Mouse (Mus musculus) Muller cell, postnatal 12 days (primary cell): ENCODE measurements around the gene Coro1c.

Source experiments
- DNase-seq: peaks from one replicate; pipeline ENCODE4 v3.0.0-alpha.2; 2015; ENCODE audit errors: inconsistent ontology term

Gene Coro1c

GRCm38 (mm10) chr5:113829566-113830291, 78.8 kb downstream of the Coro1c start:
- DNase-seq, result no peak

- DNase-seq, result no peak
Measured at GRCm38 (mm10) chr5:113828481-113828880, 80.1 kb downstream of the Coro1c start.

DNA sequence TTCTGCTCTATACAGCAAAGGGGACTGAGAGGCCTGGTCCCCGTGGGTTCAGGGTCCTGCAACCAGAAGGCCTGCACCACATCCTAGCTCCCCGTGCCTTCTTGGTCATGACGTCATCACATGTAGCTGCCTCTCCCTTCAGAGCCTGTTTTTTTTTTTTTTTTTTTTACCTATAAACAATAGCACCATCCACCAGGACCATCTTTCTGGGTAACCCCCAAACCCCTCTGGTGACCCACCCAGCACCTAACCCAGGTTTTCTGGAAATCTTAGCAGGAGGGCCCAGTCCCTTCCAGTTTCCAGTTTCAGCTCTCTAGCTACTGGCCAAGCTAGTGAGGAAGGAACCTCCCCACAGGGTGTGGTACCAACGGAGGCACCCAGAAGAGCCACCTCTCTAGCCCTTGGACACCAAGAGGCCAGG, 80.6 kb downstream of the Coro1c start:
- DNase-seq, result no peak

GRCm38 (mm10) chr5:113826619-113827018, 81.9 kb downstream of the Coro1c start:
- DNase-seq, result no peak

DNA sequence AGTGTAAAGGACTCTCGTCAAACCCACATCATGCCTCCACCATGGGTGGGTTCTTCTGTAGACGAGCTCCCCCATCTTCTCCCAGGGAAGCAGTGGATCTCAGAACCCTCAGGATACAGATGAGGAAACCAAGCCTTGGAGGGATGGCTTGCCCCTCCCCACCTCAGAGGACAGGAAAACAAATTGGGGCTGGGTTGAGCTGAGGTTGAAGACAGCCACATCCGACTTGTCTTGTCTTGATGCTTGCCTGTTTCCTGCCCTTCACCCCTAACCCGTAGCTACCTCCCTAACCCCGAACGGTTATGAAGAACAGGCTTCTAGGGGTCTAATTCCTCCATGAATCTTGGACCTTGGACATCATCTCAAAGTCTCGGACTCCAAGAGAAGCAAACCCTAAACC, 83.0 kb downstream of the Coro1c start:
- DNase-seq, result no peak

DNA sequence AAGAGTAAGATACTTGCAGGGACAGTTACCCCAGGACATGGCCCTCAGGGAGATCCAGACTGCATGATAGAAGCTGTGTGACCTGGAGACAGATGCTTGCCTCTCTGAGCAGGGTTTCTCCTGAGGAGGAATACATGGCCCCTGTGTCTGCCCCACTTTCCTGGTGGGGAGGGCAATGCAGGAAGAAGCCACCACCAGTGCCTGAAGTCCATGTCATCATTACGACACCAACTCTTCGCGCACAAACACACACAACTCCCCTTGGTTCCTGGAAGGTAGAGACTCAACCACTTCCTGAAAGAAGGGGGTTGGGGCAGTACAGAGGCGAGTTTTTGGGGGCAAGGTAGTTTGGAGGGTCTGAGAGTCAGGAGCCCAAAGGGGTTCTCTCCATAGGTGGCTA, 84.3 kb downstream of the Coro1c start:
- DNase-seq, result no peak

DNA sequence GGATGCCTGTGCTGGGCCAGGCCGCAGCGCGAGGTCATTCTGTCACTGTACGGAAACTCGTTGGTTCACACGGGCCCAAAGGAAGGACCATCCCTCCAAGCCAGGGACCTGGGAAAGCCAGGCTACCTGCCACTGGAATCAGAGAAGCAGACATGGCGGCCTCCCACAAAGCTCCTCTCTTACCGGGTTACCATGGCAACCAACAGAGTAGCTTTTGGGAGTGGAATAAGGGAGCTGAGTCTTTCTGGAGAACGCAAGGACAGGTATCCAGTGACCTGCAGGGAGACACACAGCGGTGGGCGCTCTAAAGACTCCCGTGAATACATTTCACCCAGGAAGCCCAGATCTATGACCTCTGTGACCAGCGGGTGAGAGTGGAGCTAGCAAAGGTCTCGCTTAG, 90.0 kb downstream of the Coro1c start:
- DNase-seq, result no peak

DNA sequence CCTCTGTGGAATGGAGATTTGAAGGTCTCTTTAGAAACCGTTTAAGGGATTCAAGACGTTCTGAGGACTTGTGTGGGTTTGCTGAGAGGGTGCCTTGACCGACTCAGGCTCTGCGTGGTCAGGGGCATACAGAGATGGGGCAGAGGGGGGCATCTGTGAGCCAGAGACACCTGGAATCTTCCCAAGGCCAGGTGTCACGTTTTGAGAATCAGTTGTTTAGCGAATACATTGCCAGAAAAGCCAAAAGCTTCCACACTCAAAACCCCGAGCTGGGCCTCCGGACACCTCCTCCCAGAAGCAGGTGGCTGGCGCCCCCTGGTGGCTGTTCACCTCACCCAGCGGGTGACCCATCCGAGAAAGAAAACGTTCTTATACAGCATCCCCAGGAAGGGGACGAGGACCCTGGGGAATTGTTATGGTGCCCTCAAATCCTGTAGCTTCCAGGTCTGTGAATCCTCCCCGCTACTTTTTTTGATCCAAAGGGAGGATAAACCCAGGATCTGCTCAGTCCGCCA, 92.9 kb downstream of the Coro1c start:
- DNase-seq, result peak; percentile 79

GRCm38 (mm10) chr5:113815041-113815389, 93.5 kb downstream of the Coro1c start:
- no peak for DNase-seq

DNA sequence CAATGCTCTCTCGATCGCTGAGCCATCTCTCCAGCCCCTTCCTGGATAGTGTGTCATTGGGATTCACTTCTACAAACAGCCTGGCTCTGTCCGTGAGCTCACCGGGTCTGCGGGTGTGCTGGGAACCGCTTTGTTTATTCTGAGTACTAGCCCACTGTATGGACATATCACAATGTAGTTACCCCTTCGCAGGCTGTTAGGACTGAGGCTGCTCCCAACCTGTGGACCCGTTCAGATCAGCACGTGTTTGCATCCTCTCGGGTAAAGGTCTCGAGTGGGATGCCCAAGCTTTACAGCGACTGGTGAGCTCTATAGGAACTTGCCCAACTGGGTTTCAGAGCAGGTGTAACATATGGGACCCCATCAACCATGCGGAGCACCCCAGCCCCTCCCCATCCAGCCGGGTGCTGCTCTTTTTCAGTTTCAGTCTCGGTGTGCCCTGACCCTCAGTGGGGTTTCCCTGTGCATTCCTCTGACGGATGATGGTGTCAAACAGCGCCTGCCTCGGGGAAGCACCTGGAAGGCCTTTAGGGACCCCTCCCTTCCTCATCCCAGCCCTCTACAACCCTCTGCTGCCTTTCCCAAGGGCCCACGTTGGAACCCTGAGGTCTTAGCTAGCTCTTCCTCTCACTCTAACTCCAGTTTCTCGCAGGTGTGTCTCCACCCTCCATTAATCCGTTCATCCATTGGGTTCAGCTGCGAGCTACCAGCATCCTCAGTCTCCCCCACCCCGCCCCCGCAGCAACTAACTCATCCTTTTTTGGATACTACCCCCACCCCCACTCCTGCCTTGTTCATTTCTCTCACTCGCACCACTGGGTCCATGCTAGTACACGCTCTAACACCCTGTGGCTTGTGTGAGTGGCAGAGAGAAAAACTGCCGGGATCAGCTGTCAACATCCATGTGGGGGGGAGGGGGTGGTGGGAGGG, 94.2 kb downstream of the Coro1c start:
- DNase-seq, result no peak

DNA sequence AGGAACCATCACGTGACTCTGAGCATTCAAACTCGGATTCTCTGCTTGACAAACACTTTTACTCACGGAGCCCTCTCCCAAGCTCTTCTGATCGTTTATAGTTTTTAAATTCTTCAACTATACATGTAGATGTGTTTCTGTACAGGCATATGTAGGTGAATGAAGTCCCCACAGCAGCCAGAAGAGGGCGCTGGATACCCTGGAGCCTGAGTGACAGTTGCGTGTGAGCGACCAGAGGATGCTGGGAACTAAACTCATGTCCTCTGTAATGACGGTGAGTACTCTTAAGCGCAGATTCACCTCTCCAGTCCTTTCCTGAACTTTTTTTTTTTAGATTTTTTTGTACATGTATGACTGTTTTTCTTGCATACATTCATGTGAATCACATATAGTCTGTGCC, 95.0 kb downstream of the Coro1c start:
- DNase-seq, result no peak

DNA sequence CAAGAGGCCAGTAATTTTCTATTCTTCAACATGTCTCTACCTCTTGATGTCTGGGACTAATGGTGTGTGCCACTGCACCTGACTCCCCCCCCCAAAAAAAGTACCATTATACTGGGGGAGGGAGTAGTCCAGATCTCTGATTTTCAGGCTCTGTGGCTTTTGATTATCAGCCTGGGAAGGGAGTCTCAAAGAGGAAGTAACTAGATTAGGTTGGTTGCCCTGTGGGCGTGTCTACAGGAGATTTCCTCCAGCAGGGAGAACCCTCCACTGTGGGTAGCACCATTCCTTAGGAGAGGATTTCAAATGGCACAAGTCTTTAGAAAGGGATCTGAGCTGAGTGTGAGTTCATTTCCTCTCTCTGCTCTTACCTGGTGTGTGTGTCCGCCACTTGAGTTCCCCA, 95.9 kb downstream of the Coro1c start:
- no peak for DNase-seq

DNA sequence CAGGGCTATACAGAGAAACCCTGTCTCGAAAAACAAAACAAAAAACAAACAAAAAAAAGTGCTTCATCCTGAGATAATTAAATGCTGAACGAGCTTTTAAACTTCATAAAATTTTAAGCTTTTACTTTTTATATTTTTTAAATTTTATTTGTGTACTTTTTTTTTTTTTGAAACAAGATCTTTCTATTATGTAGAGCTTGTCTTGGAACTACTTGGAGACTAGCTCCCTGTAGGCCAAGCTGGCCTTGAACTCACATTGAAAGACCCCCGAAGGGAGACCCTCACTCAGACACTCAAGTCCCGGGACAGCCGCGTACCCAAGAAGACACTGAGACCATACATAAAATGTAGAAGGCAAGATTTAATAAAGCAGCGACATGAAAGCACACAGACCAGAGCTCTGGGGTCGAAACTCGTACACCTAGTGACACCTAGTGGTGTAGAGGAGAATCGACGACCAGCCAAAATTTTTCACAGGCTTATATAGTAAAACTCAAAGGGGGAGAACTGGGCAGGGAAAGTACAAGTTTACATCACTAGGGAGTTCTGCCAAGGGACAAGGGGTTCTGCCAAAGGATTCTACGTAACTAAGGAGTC, 96.6 kb downstream of the Coro1c start:
- DNase-seq, result peak; percentile 22

DNA sequence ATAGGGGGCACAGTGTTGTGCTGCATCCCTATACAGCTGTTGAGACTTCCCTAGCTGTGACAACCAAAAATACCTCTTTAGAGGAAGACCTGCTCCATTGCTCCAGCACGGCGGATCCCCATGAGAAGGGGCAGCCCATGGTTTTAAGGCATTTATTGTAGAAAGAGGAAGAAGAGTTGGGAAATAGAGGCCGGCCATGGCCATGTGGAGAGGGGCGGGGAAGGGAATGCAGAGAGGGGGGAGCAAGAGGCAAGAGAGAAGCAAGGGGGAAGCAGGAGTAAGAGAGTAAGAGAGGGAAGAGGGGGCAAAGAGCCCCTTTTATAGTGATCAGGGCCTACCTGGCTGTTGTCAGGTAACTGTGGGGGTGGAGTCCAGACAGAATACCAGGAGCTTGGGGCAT, 98.4 kb downstream of the Coro1c start:
- DNase-seq, result no peak

GRCm38 (mm10) chr5:113808177-113808576, 100.4 kb downstream of the Coro1c start:
- DNase-seq, result no peak

DNA sequence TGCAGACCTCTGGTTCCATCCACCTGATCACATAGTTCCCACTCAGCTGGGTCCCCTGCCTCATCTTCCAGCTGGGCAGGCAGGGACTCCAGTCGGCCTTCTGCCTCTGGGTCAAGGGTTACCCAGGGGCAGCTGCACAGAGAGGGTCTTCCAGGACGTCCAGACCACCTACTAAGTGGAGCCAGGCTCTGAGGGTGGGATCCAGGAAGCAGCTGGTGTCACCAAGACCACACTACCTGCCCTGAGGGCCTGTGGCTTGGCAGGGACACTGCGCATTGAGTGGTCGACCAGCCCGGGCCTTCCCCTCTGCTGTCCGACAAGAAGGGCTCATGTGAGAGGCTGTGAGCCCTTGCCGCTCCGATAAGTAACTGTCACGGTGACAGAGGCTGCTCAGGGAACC, 100.8 kb downstream of the Coro1c start:
- no peak for DNase-seq

- DNase-seq, result no peak
Measured at GRCm38 (mm10) chr5:113806414-113806813, 102.1 kb downstream of the Coro1c start.

DNA sequence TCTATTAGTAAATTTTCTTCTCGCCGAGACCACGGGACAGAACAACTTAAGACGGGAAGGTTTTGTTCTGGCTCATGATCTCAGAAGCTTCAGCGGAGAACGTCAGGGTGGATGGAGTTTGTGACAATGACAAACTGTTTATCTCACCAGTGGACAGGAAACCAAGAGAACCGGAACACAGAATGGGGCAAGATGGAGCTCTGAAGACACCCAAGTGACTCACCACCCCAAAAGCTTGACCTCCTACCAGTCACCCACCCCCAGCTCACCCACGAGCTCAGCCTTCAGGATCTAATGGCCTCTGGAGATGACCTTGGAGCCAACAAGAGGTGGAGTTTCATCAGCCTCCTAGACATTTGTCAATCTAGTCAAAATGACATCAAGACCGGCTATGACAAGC, 103.3 kb downstream of the Coro1c start:
- DNase-seq, result no peak

- no peak for DNase-seq
Measured at GRCm38 (mm10) chr5:113804395-113804966, 104.1 kb downstream of the Coro1c start.

DNA sequence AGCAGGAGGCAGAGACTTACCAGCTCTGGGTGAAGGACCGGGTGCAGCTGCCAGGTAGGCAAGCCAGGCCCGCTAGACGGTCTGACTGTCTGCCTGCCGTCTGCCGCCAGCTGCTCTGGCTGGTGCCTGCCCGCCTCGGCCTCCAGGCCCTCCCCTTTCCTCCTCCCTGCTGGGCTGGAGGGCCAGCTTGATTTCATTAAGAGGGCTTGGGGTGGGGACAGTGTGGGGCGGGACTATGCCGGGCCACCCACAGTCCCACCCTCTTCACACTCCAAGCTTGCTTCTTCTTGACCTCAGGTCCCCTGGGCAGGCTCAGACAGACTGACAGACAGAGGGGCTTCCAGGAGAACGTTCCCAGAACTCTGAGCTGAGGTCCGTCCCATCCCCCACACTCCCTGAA, 108.3 kb downstream of the Coro1c start, which contains the start of gene Tmem119:
Gene Tmem119 (minus strand): TSS at position 237 of the 400 bp plus-strand sequence.
- DNase-seq, result peak; percentile 51

GRCm38 (mm10) chr5:113799691-113800090, 108.9 kb downstream of the Coro1c start:
- no peak for DNase-seq

- no peak for DNase-seq
Measured at GRCm38 (mm10) chr5:113798525-113798924, 110.0 kb downstream of the Coro1c start.
